Mouse (Mus musculus) monocyte, adult 5-6 weeks (primary cell): ENCODE data around the gene Arl13b. TPM values are rescaled to one million over a fixed set of nuclear protein-coding genes. Genes with fewer than 3 reads are reported as not detected.

ENCODE experiments used
- ATAC-seq: fragments of 153-309, 156-312 bp; replicated peaks from 2 replicates; pipeline ENCODE4 v1.8.0; 2017; ENCODE audit warnings: mild to moderate bottlenecking; ENCODE audit not compliant: low TSS enrichment, insufficient number of reproducible peaks, severe bottlenecking, poor library complexity, low FRiP score
- total RNA-seq: library from RNA; stranded (forward); fragments of 200-1000, 200-491, 200-594 nt; gene quantifications from 3 replicates; pipeline ENCODE4 v1.2.3, GENCODE M21; 2017

The Arl13b gene
- 20.4 to 30.8 TPM (median 27.2 TPM) in 3 replicates for total RNA-seq

- ATAC-seq: peak; percentile 100
Observed at GRCm38 (mm10) chr16:62846498-62847312, at the start of gene Arl13b. Gene Arl13b (minus strand): TSS chr16:62847040.

GRCm38 (mm10) chr16:62895824-62896223 lies 49.0 kb upstream of the Arl13b start:
- ATAC-seq: no peak

- ATAC-seq: no peak
Observed at GRCm38 (mm10) chr16:62874065-62874464, 27.2 kb upstream of the Arl13b start.

- no peak for ATAC-seq
Observed at GRCm38 (mm10) chr16:62873180-62873579, 26.3 kb upstream of the Arl13b start.

- no peak for ATAC-seq
Observed at GRCm38 (mm10) chr16:62872688-62873117, 25.9 kb upstream of the Arl13b start.

GRCm38 (mm10) chr16:62861455-62861854 lies 14.6 kb upstream of the Arl13b start:
- no peak for ATAC-seq

GRCm38 (mm10) chr16:62860140-62860539 lies 13.3 kb upstream of the Arl13b start:
- no peak for ATAC-seq

- ATAC-seq: no peak
Observed at GRCm38 (mm10) chr16:62858018-62858417, 11.2 kb upstream of the Arl13b start.

- peak; percentile 62 for ATAC-seq
Observed at GRCm38 (mm10) chr16:62857498-62857897, 10.7 kb upstream of the Arl13b start.

GRCm38 (mm10) chr16:62856273-62856672 lies 9.4 kb upstream of the Arl13b start:
- no peak for ATAC-seq

- no peak for ATAC-seq
Observed at GRCm38 (mm10) chr16:62855385-62855784, 8.5 kb upstream of the Arl13b start.

- ATAC-seq: no peak
Observed at GRCm38 (mm10) chr16:62854191-62855068, 7.6 kb upstream of the Arl13b start, which contains the start of gene Pros1. Gene Pros1 (plus strand): TSS chr16:62854307.

- no peak for ATAC-seq
Observed at GRCm38 (mm10) chr16:62853611-62854126, 6.8 kb upstream of the Arl13b start.

GRCm38 (mm10) chr16:62852464-62853252 lies 5.8 kb upstream of the Arl13b start:
- no peak for ATAC-seq

- no peak for ATAC-seq
Observed at GRCm38 (mm10) chr16:62845341-62845740, 1.5 kb downstream of the Arl13b start.

- ATAC-seq: no peak
Observed at GRCm38 (mm10) chr16:62834016-62834735, 12.7 kb downstream of the Arl13b start.

GRCm38 (mm10) chr16:62832481-62832880 lies 14.4 kb downstream of the Arl13b start:
- ATAC-seq: peak; percentile 95

GRCm38 (mm10) chr16:62832027-62832426 lies 14.8 kb downstream of the Arl13b start:
- ATAC-seq: no peak
